Mouse (Mus musculus): ENCODE results near the gene Wdr17.

DNA sequence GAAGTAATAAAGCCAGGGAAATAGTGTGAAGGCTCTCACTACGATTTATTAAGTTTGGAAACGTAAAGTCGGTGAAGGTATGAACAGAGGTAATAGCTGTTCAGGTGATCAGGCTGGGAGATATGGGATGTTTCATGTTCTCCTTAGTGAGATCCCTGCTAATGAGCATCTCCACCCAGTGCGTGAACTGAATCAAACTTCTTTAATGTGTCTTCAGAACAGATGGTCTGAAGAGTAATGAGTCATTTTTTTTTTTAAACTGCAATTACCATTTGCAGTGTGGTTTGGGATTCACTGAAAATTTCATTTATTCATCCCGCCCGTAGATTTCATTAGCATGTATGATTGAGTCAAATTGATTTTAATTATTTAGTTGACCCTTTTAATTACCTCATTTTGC lies 80.8 kb downstream of the Wdr17 start:
- TF ChIP-seq EP300 (IDR thresholded peaks at IDR 0.05; ENCODE audit: insufficient read depth, low read depth, low read length) (no peak), POLR2A (IDR thresholded peaks at IDR 0.05; ENCODE audit: insufficient read depth, low read depth, low read length) (no peak), CTCF (IDR thresholded peaks at IDR 0.05) (no peak)

Data from heart, adult 2 months (tissue).